Mouse (Mus musculus) gonadal fat pad, adult 2 months (tissue): ENCODE measurements at regions not wholly inside any gene's neighbourhood (a gene's known extent, or its start where the extent isn't known, plus 50 kb on each side); places are given as distances from the start of the nearest gene placed in this dataset.
A peak's percentile ranks its signal among the peaks of the same experiment; 100 is the strongest.

ENCODE experiments used
- DNase-seq: peaks from one replicate; pipeline ENCODE4 v3.0.0-alpha.2; 2012; ENCODE audit warnings: low read depth

GRCm38 (mm10) chr9:113488651-113489050, 219.4 kb downstream of the Pdcd6ip start:
- DNase-seq, result no peak

- no peak for DNase-seq
Observed at GRCm38 (mm10) chr9:113486494-113487081, 221.5 kb downstream of the Pdcd6ip start.

GRCm38 (mm10) chr9:113479897-113480296, 228.2 kb downstream of the Pdcd6ip start:
- no peak for DNase-seq

GRCm38 (mm10) chr9:113478761-113479265, 229.2 kb downstream of the Pdcd6ip start:
- DNase-seq, result no peak

GRCm38 (mm10) chr9:113471781-113472180, 236.3 kb downstream of the Pdcd6ip start:
- DNase-seq, result peak; percentile 4

GRCm38 (mm10) chr9:113462888-113463287, 245.2 kb downstream of the Pdcd6ip start:
- DNase-seq, result no peak

GRCm38 (mm10) chr9:113462267-113462887, 245.7 kb downstream of the Pdcd6ip start:
- DNase-seq, result no peak

- DNase-seq, result no peak
Observed at GRCm38 (mm10) chr9:113459885-113460284, 248.2 kb downstream of the Pdcd6ip start.

GRCm38 (mm10) chr9:113459221-113459620, 248.8 kb downstream of the Pdcd6ip start:
- DNase-seq, result no peak

GRCm38 (mm10) chr9:113458741-113459154, 249.3 kb downstream of the Pdcd6ip start:
- no peak for DNase-seq

GRCm38 (mm10) chr9:113457169-113457850, 250.7 kb downstream of the Pdcd6ip start:
- no peak for DNase-seq

GRCm38 (mm10) chr9:113455577-113455976, 252.5 kb downstream of the Pdcd6ip start:
- DNase-seq, result no peak

GRCm38 (mm10) chr9:113453231-113453630, 254.8 kb downstream of the Pdcd6ip start:
- DNase-seq, result no peak

- DNase-seq, result no peak
Observed at GRCm38 (mm10) chr9:113441770-113442411, 266.2 kb downstream of the Pdcd6ip start.

GRCm38 (mm10) chr9:113438394-113438793, 269.7 kb downstream of the Pdcd6ip start:
- no peak for DNase-seq

GRCm38 (mm10) chr9:113435921-113436320, 272.1 kb downstream of the Pdcd6ip start:
- DNase-seq, result no peak

GRCm38 (mm10) chr9:113433424-113433823, 274.6 kb downstream of the Pdcd6ip start:
- DNase-seq, result no peak

- no peak for DNase-seq
Observed at GRCm38 (mm10) chr9:113432601-113433179, 275.4 kb downstream of the Pdcd6ip start.

GRCm38 (mm10) chr9:113430411-113430810, 277.6 kb downstream of the Pdcd6ip start:
- no peak for DNase-seq

- no peak for DNase-seq
Observed at GRCm38 (mm10) chr9:113427281-113427680, 280.8 kb downstream of the Pdcd6ip start.

GRCm38 (mm10) chr9:113426324-113426723, 281.7 kb downstream of the Pdcd6ip start:
- no peak for DNase-seq

- no peak for DNase-seq
Observed at GRCm38 (mm10) chr9:113421645-113422044, 286.4 kb downstream of the Pdcd6ip start.
